Mouse (Mus musculus): ENCODE measurements around the gene Ankdd1a. TPM values are rescaled to one million over a fixed set of nuclear protein-coding genes. Genes with fewer than 3 reads are reported as not detected.

Ankdd1a gene
- total RNA-seq, 2 experiments from 2014 or later, result not detected

GRCm38 (mm10) chr9:65542111-65542524 lies 22.1 kb upstream of the Ankdd1a start:
- DNase-seq, result no peak

- DNase-seq, result peak; percentile 43
Observed at GRCm38 (mm10) chr9:65541126-65542068, 21.4 kb upstream of the Ankdd1a start.

DNA sequence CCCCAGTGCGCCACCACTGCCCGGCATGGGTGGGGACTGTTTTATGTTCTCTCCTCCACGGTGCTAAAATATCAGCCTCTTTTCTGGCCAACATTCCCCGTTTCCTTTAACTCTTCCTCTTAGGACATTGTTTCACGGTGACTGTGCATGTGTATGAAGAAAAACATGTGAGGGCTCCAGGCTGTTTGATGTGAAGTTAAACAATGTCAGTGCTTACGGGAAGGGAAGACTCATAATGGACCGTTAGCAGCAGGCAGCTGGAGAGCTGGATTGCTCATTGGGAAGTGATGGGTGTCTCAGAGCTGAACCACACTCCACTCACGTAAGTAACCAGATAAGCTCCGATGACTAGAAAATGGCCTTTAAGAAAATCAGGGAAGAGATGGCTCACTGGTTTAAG lies 19.7 kb upstream of the Ankdd1a start:
- DNase-seq, result no peak

GRCm38 (mm10) chr9:65537901-65538630 lies 18.1 kb upstream of the Ankdd1a start:
- no peak for DNase-seq

GRCm38 (mm10) chr9:65536491-65536890 lies 16.5 kb upstream of the Ankdd1a start:
- DNase-seq, result no peak

- DNase-seq, result no peak
Observed at GRCm38 (mm10) chr9:65535789-65536469, 15.9 kb upstream of the Ankdd1a start.

- no peak for DNase-seq
Observed at GRCm38 (mm10) chr9:65535191-65535722, 15.3 kb upstream of the Ankdd1a start.

DNA sequence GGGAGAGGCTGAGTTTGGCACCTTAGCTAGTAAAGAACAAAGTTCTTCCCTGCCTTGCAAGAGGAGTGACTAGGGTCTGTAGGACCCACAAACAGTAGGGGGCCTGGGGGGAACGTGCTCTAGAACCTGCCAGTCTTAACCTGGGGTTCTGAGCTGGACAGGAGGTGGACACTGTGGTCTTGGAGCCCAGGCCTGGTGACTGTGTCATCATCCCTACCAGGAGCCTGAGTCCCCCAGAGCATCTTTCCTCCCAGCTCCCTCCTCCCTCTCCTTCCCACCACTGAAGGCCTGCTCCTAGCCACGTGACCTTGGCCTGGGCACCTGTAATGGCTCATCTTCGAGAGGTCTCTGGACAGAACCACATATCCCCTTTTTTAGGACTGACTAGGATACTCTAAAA lies 14.1 kb upstream of the Ankdd1a start:
- no peak for DNase-seq

DNA sequence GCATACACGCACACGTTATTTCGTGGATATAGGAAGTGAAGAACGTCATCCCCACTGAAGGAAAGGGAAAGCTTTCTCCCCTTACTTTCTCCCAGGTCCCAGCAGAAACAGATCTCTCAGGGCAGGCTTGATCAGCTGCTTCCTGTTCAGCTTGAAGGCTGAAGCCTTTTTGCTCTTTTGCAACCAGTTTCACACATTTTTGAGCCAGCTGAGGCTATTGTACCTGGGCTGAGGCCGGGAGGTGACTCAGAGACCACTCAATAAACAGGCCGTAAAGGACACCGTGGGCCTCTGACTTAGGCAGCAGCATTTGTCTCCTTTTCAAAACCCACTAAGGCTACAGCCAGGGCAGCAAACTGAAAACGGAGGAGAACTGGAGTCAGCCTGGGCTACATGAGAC lies 13.0 kb upstream of the Ankdd1a start:
- DNase-seq, result no peak

- DNase-seq, result no peak
Observed at GRCm38 (mm10) chr9:65531283-65531682, 11.3 kb upstream of the Ankdd1a start.

DNA sequence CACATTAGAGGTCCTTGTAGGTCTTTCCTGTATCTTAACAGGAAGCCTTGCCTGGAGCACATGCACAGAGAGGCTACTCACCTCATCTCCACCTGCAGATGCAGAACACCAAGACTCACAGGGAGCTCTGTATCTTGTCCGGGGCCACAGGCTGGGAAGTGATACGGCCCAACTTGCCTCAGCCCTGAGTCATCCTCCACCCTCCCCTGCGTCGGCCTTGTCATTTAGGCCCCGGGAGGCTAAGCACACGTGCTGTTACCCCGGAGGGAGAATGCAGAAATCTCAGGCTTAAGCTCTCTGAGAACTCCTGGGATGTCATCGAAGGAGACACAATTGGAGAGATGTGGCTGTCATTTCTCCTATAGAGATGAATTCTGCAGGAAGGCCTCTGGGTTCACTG lies 9.7 kb upstream of the Ankdd1a start:
- no peak for DNase-seq

DNA sequence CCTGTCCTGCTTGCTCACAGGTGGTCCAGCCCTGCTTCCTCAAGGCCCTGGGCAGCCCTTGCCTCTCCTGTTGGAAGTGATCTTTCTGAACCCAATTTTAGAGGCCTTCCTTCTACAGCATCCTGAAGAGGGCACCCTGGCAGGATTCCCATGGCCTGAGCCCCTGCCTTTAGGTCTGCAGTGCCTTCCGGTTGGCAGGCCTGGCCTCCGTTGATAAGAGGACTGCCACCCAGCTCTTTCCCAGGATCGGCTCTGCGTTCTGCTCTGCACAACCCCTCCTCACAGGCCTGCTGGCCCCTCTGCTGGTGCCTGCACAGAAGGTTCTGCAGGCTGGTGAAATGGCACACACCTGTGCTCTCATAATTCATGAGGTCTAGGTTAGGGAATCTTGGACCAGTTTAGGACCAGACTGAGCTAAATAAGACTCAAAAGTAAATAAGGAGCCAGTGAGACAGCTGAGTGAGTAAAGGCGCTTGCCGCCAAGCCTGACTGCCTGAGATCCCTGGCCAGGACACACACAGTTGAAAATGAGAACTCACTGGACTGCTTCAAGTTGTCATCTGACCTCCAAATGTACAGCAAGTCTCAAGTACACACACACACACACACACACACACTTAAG lies 8.5 kb upstream of the Ankdd1a start:
- peak; percentile 50 for DNase-seq

DNA sequence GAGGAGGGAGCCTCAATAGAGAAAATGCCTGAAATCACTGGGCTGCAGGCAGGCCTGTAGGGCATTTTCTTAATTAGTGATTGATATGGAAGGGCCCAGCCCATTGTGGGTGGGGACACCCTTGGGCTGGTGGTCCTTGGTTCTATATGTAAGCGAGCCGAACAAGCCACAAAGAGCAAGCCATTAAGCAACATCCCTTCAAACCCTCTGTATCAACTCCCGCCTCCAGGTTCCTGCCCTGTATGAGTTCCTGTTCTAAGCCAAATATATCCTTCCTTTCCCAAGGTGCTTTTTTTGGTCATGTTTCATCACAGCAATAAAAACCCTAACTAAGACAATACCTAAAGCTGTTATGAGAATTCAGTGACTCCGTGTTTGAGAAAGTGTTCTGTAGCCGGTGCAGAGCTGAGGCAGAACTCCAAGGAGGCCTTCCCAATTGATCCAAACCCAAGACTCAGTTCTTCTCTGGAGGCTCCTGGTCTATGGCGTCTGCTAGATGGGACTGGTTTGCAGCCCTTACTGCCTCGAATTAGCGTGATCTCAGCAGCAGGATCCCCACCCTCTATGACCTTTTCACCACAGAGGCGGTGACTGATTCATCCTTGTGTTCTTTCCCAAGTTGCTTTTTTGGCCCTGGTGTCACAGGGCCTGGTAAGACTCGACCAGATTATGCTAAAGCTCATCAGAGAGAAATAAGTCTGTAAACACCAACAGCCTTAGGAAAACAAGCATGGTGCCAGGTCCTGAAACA lies 5.6 kb upstream of the Ankdd1a start:
- peak; percentile 33 for DNase-seq

GRCm38 (mm10) chr9:65523611-65524364 lies 3.8 kb upstream of the Ankdd1a start:
- DNase-seq, result peak; percentile 70

DNA sequence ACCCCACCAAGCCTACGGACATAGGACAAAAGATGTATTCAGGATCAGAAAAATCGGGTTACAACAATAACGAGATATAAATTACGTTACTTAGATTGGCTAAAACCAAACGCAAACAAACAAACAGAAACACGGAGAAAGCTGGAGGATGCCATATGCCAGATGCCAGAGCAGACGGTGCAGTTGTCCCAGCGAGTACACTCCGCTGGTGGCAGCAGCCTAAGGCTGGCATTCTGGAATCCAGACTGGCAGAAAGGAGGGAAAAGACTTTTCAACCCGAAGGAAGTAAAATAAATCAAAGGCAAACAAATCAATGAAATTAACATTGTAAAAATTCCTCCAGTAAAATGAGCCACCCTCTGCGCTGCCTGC lies 498 bp upstream of the Ankdd1a start:
- no peak for DNase-seq

- no peak for DNase-seq
Observed at GRCm38 (mm10) chr9:65514851-65515261, 5.1 kb downstream of the Ankdd1a start.

DNA sequence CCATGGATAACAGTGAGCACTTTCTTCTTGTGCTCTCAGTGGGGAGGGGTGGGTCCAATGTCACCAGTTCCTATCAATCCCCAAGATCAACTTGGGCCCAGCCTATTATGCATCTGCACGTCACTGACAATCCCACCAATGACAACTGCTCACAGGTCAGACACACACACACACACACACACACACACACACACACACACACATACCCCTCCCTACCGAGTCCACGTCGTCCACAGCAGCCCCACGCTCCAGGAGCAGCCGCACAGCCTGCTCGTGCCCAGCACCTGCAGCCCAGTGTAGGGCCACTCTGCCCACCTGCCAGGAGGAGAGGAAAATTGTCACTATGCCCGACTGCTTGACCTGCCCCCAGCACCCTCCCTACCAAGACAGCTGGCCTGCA lies 5.6 kb downstream of the Ankdd1a start:
- DNase-seq, result no peak

GRCm38 (mm10) chr9:65512520-65512919 lies 7.5 kb downstream of the Ankdd1a start:
- DNase-seq, result no peak

DNA sequence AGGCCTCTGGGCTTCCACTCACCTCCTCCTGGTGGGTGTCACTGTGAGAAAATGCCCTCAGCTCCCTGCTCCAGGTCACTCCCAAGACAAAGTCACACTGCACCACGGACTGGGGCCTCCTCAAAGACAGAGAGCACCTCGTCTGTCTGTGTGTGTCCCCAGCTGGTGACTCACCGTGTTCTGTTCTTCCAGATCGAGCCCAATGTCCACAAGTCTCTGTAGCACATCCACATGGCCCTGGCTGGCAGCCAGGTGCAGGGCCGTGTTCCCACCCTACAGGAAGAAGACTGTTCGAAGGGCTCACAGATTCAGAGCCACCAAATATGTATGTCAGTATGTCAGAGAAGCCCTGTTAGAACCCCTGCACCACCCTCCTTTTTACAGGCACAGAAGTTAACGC lies 11.5 kb downstream of the Ankdd1a start:
- no peak for DNase-seq

DNA sequence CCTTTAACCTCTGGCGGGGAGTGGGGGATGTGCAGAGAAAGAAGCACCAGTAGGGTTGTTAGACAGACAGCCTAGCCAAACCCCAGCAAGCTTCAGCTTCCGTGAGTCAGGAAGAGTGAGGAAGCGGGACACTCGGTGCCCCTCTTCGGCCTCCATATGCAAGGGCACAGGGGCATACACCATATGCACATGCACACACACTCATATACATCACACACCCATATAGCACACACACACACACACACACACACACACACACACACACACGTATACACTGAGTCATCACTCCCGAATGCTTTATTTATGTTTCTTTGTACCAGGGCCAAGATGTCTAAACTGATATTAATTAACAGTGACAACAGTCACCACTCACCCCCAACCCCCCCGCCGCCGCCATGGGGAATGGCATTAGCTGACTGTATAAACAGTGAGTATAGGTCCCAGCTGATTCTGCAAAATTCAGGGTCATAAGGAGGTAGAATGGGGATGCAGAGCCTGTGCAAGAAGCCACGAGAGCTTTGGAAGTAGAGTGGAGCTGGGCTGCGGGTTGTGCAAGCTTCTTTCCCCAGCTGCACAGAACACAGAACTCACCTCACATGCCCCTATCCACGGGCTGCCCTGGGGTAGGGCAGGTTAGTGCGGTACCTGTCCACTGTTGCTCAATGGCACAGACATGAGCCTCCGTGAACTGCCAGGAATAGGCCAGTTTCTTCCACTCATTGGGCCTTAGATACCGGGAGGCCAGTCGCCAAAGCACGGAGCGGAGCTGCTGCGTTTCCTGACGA lies 17.1 kb downstream of the Ankdd1a start:
- DNase-seq, result no peak

All from gastrocnemius, postnatal 25 days (tissue).